Mouse (Mus musculus) midbrain, embryonic 13.5 days (tissue): ENCODE measurements at regions not wholly inside any gene's neighbourhood (a gene's known extent, or its start where the extent isn't known, plus 50 kb on each side); places are given as distances from the start of the nearest gene placed in this dataset.

Experiments used
- ATAC-seq: fragments of 200-750 bp; cut with Nextera tagmentation; 2 replicates; pipeline ENCODE4 v1.8.0; 2017; ENCODE audit warnings: mild to moderate bottlenecking, moderate TSS enrichment, moderate library complexity
- H3K27ac ChIP-seq: fragments of 300-500 bp; sonication (generic); 2 replicates; pipeline ENCODE4 v1.5.1; 2015; ENCODE audit warnings: inconsistent platforms, mild to moderate bottlenecking, moderate library complexity
- H3K27me3 ChIP-seq: fragments of 300-500 bp; sonication (generic); 2 replicates; pipeline ENCODE4 v1.6.1; 2015; ENCODE audit warnings: mild to moderate bottlenecking, inconsistent platforms
- H3K36me3 ChIP-seq: fragments of 300-500 bp; sonication (generic); 2 replicates; pipeline ENCODE4 v1.6.1; 2015; ENCODE audit warnings: mild to moderate bottlenecking, inconsistent platforms
- H3K4me1 ChIP-seq: fragments of 300-500 bp; sonication (generic); replicated peaks from 2 replicates; pipeline ENCODE4 v1.6.1; 2015; ENCODE audit warnings: inconsistent platforms
- H3K4me2 ChIP-seq: fragments of 300-500 bp; sonication (generic); replicated peaks from 2 replicates; pipeline ENCODE4 v1.6.1; 2015; ENCODE audit warnings: moderate library complexity, mild to moderate bottlenecking, inconsistent platforms
- H3K4me3 ChIP-seq: fragments of 300-500 bp; sonication (generic); replicated peaks from 2 replicates; pipeline ENCODE4 v1.5.1; 2015; ENCODE audit warnings: mild to moderate bottlenecking, inconsistent platforms
- H3K9ac ChIP-seq: fragments of 300-500 bp; sonication (generic); replicated peaks from 2 replicates; pipeline ENCODE4 v1.6.1; 2015; ENCODE audit warnings: mild to moderate bottlenecking, inconsistent platforms
- H3K9me3 ChIP-seq: fragments of 300-500 bp; sonication (generic); 2 replicates; pipeline ENCODE4 v1.6.1; 2016; ENCODE audit warnings: mild to moderate bottlenecking, inconsistent platforms
- WGBS: fragments of 180-500 bp; shearing (Covaris S2); methylation state at CpG from one replicate; pipeline ENCODE4 v1.1.7; 2015; 5-methylcytosine and 5-hydroxymethylcytosine counted together

GRCm38 (mm10) chr1:67477006-67477405, 354.2 kb downstream of the Cps1 start:
- no peak for ATAC-seq
- H3K4me2 ChIP-seq, result no peak overlapping the region
- H3K27me3 ChIP-seq, result no peaks in the 10 kb centered on the region
- no peaks in the 10 kb centered on the region for H3K9me3 ChIP-seq
- H3K36me3 ChIP-seq, result no peaks in the 10 kb centered on the region
- H3K27ac ChIP-seq, result no peak overlapping the region
- no peak overlapping the region for H3K4me3 ChIP-seq
- no peaks in the 10 kb centered on the region for H3K4me1 ChIP-seq
- no peak overlapping the region for H3K9ac ChIP-seq
- 80% methylated on average over 11 of the region's 11 CpGs for WGBS

- Histone ChIP-seq H3K9me3 (no peaks in the 10 kb centered on the region), H3K27ac (no peak overlapping the region), H3K4me2 (no peak overlapping the region), H3K4me3 (no peak overlapping the region), H3K27me3 (no peaks in the 10 kb centered on the region), H3K4me1 (no peaks in the 10 kb centered on the region), H3K36me3 (no peaks in the 10 kb centered on the region), H3K9ac (no peak overlapping the region)
- WGBS, result 90% methylated on average over 3 of the region's 3 CpGs
- no peak for ATAC-seq
Measured at GRCm38 (mm10) chr1:67477966-67478365, 355.1 kb downstream of the Cps1 start.

- no peak overlapping the region for H3K9ac ChIP-seq
Measured at GRCm38 (mm10) chr1:67481974-67482373, 359.1 kb downstream of the Cps1 start.

GRCm38 (mm10) chr1:67504140-67504539, 381.3 kb downstream of the Cps1 start:
- H3K9me3 ChIP-seq, result no peaks in the 10 kb centered on the region
- ATAC-seq, result no peak
- no peaks in the 10 kb centered on the region for H3K27me3 ChIP-seq
- no peak overlapping the region for H3K27ac ChIP-seq
- no peak overlapping the region for H3K4me2 ChIP-seq
- no peaks in the 10 kb centered on the region for H3K36me3 ChIP-seq
- no peaks in the 10 kb centered on the region for H3K4me1 ChIP-seq
- WGBS, result 83% methylated on average over 3 of the region's 3 CpGs
- H3K4me3 ChIP-seq, result no peak overlapping the region
- H3K9ac ChIP-seq, result no peak overlapping the region

More at GRCm38 (mm10) chr1:67481974-67482373, 359.1 kb downstream of the Cps1 start:
- H3K9me3 ChIP-seq, result no peaks in the 10 kb centered on the region
- no peaks in the 10 kb centered on the region for H3K36me3 ChIP-seq
- 97% methylated on average over 1 of the region's 1 CpGs for whole genome bisulfite sequencing
- H3K27me3 ChIP-seq, result no peaks in the 10 kb centered on the region
- no peak for ATAC-seq
- H3K27ac ChIP-seq, result no peak overlapping the region
- no peaks in the 10 kb centered on the region for H3K4me1 ChIP-seq
- H3K4me2 ChIP-seq, result no peak overlapping the region
- H3K4me3 ChIP-seq, result no peak overlapping the region

- Histone ChIP-seq H3K9me3 (no peaks in the 10 kb centered on the region), H3K27ac (no peak overlapping the region), H3K27me3 (no peaks in the 10 kb centered on the region), H3K4me2 (no peak overlapping the region), H3K36me3 (no peaks in the 10 kb centered on the region), H3K4me3 (no peak overlapping the region), H3K4me1 (no peaks in the 10 kb centered on the region), H3K9ac (no peak overlapping the region)
- no peak for ATAC-seq
- WGBS, result 88% methylated on average over 2 of the region's 2 CpGs
Measured at GRCm38 (mm10) chr1:67505746-67506145, 382.9 kb downstream of the Cps1 start.

GRCm38 (mm10) chr1:67518295-67518694, 395.5 kb downstream of the Cps1 start:
- H3K27me3 ChIP-seq, result no peaks in the 10 kb centered on the region
- H3K4me1 ChIP-seq, result no peaks in the 10 kb centered on the region
- no peak for ATAC-seq
- no peak overlapping the region for H3K9ac ChIP-seq
- no peak overlapping the region for H3K27ac ChIP-seq
- no peak overlapping the region for H3K4me2 ChIP-seq
- H3K9me3 ChIP-seq, result no peaks in the 10 kb centered on the region
- H3K4me3 ChIP-seq, result no peak overlapping the region
- 91% methylated on average over 3 of the region's 3 CpGs for WGBS
- H3K36me3 ChIP-seq, result no peaks in the 10 kb centered on the region

GRCm38 (mm10) chr1:67558728-67559127, 435.9 kb downstream of the Cps1 start:
- no peaks in the 10 kb centered on the region for H3K4me1 ChIP-seq
- no peak for ATAC-seq
- H3K4me3 ChIP-seq, result no peak overlapping the region
- H3K36me3 ChIP-seq, result no peaks in the 10 kb centered on the region
- no peak overlapping the region for H3K27ac ChIP-seq
- no peak overlapping the region for H3K4me2 ChIP-seq
- no peak overlapping the region for H3K9ac ChIP-seq
- H3K9me3 ChIP-seq, result no peaks in the 10 kb centered on the region
- no peaks in the 10 kb centered on the region for H3K27me3 ChIP-seq

GRCm38 (mm10) chr1:67559179-67559578, 436.4 kb downstream of the Cps1 start:
- Histone ChIP-seq H3K27ac (no peak overlapping the region), H3K36me3 (no peaks in the 10 kb centered on the region), H3K27me3 (no peaks in the 10 kb centered on the region), H3K4me2 (no peak overlapping the region), H3K9me3 (no peaks in the 10 kb centered on the region), H3K4me1 (no peaks in the 10 kb centered on the region), H3K9ac (no peak overlapping the region), H3K4me3 (no peak overlapping the region)
- no peak for ATAC-seq
- 57% methylated on average over 1 of the region's 1 CpGs for WGBS

- 81% methylated on average over 1 of the region's 1 CpGs for WGBS
- Histone ChIP-seq H3K27me3 (no peaks in the 10 kb centered on the region), H3K9ac (no peak overlapping the region), H3K4me3 (no peak overlapping the region), H3K4me1 (no peaks in the 10 kb centered on the region), H3K9me3 (no peaks in the 10 kb centered on the region), H3K4me2 (no peak overlapping the region), H3K36me3 (no peaks in the 10 kb centered on the region), H3K27ac (no peak overlapping the region)
- ATAC-seq, result no peak
Measured at GRCm38 (mm10) chr1:67571616-67572015, 448.8 kb downstream of the Cps1 start.

GRCm38 (mm10) chr1:67579732-67580131, 456.9 kb downstream of the Cps1 start:
- Histone ChIP-seq H3K4me3 (no peak overlapping the region), H3K4me2 (no peak overlapping the region), H3K36me3 (no peaks in the 10 kb centered on the region), H3K4me1 (no peaks in the 10 kb centered on the region), H3K27ac (no peak overlapping the region), H3K27me3 (no peaks in the 10 kb centered on the region), H3K9me3 (no peaks in the 10 kb centered on the region), H3K9ac (no peak overlapping the region)
- 94% methylated on average over 2 of the region's 2 CpGs for WGBS
- ATAC-seq, result no peak
